Mouse (Mus musculus): ENCODE data around the gene Ppdpf. TPM values are rescaled to one million over a fixed set of nuclear protein-coding genes. Genes with fewer than 3 reads are reported as not detected.
A peak's percentile ranks its signal among the peaks of the same experiment; 100 is the strongest.

Ppdpf gene
- total and polyA plus RNA-seq, 2 experiments from 2014 or later, result 264 to 402 TPM

GRCm38 (mm10) chr2:181159091-181159514 is 27.9 kb upstream of the Ppdpf start:
- WGBS, result 34% methylated on average over 7 of the region's 7 CpGs
- Histone ChIP-seq H3K4me3 (ENCODE audit: low read depth, low read length) (no peak overlapping the region), H3K4me2 (ENCODE audit: low read depth) (peak overlapping the region; percentile 41), H3K9ac (peak overlapping the region; percentile 47), H3K36me3 (ENCODE audit: insufficient read depth) (no peaks in the 10 kb centered on the region), H3K9me3 (ENCODE audit: low read length) (no peaks in the 10 kb centered on the region), H3K4me1 (ENCODE audit: insufficient read depth) (peaks cover 48% of the 10 kb centered on the region), H3K27me3 (ENCODE audit: insufficient read depth, low read length) (no peaks in the 10 kb centered on the region), H3K27ac (ENCODE audit: low read depth, low read length) (peak overlapping the region; percentile 91)
- DNase-seq (peak; percentile 77), ATAC-seq (peak; percentile 56)
- no peak for TF ChIP-seq CTCF (IDR thresholded peaks at IDR 0.05; ENCODE audit: low read depth)

GRCm38 (mm10) chr2:181159771-181160170 is 27.3 kb upstream of the Ppdpf start:
- H3K4me2 ChIP-seq (ENCODE audit: low read depth), result peak overlapping the region; percentile 41
- DNase-seq (peak; percentile 88), ATAC-seq (peak; percentile 92)
- H3K27ac ChIP-seq (ENCODE audit: low read depth, low read length), result peak overlapping the region; percentile 91
- no peaks in the 10 kb centered on the region for H3K9me3 ChIP-seq (ENCODE audit: low read length)
- WGBS, result 0% methylated on average over 2 of the region's 2 CpGs
- H3K4me3 ChIP-seq (ENCODE audit: low read depth, low read length), result no peak overlapping the region
- H3K9ac ChIP-seq, result peak overlapping the region; percentile 47
- no peaks in the 10 kb centered on the region for H3K27me3 ChIP-seq (ENCODE audit: insufficient read depth, low read length)
- peaks cover 43% of the 10 kb centered on the region for H3K4me1 ChIP-seq (ENCODE audit: insufficient read depth)
- H3K36me3 ChIP-seq (ENCODE audit: insufficient read depth), result no peaks in the 10 kb centered on the region
- no peak for TF ChIP-seq CTCF (IDR thresholded peaks at IDR 0.05; ENCODE audit: low read depth)

GRCm38 (mm10) chr2:181160821-181161220 is 26.2 kb upstream of the Ppdpf start:
- Histone ChIP-seq H3K27ac (ENCODE audit: low read depth, low read length) (no peak overlapping the region), H3K4me2 (ENCODE audit: low read depth) (no peak overlapping the region), H3K9ac (no peak overlapping the region), H3K9me3 (ENCODE audit: low read length) (no peaks in the 10 kb centered on the region), H3K4me3 (ENCODE audit: low read depth, low read length) (no peak overlapping the region), H3K27me3 (ENCODE audit: insufficient read depth, low read length) (no peaks in the 10 kb centered on the region), H3K4me1 (ENCODE audit: insufficient read depth) (peaks cover 35% of the 10 kb centered on the region), H3K36me3 (ENCODE audit: insufficient read depth) (no peaks in the 10 kb centered on the region)
- DNase-seq, result no peak
- no peak for TF ChIP-seq CTCF (IDR thresholded peaks at IDR 0.05; ENCODE audit: low read depth)
- 54% methylated on average over 4 of the region's 4 CpGs for WGBS
- no peak for ATAC-seq

- H3K4me1 ChIP-seq (ENCODE audit: insufficient read depth), result no peaks in the 10 kb centered on the region
- H3K4me2 ChIP-seq (ENCODE audit: low read depth), result no peak overlapping the region
- H3K27ac ChIP-seq (ENCODE audit: low read depth, low read length), result no peak overlapping the region
- no peak for DNase-seq
- H3K9ac ChIP-seq, result no peak overlapping the region
- H3K36me3 ChIP-seq (ENCODE audit: insufficient read depth), result no peaks in the 10 kb centered on the region
- WGBS, result 76% methylated on average over 5 of the region's 5 CpGs
- H3K4me3 ChIP-seq (ENCODE audit: low read depth, low read length), result no peak overlapping the region
- H3K9me3 ChIP-seq (ENCODE audit: low read length), result no peaks in the 10 kb centered on the region
- no peak for ATAC-seq
- TF ChIP-seq CTCF (IDR thresholded peaks at IDR 0.05; ENCODE audit: low read depth), result no peak
- no peaks in the 10 kb centered on the region for H3K27me3 ChIP-seq (ENCODE audit: insufficient read depth, low read length)
These were observed 20.6 kb upstream of the Ppdpf start for GRCm38 (mm10) chr2:181166469-181166868.

- Histone ChIP-seq H3K9me3 (ENCODE audit: low read length) (no peaks in the 10 kb centered on the region), H3K4me2 (ENCODE audit: low read depth) (no peak overlapping the region), H3K4me1 (ENCODE audit: insufficient read depth) (no peaks in the 10 kb centered on the region), H3K4me3 (ENCODE audit: low read depth, low read length) (no peak overlapping the region), H3K27ac (ENCODE audit: low read depth, low read length) (no peak overlapping the region), H3K9ac (no peak overlapping the region), H3K36me3 (ENCODE audit: insufficient read depth) (no peaks in the 10 kb centered on the region), H3K27me3 (ENCODE audit: insufficient read depth, low read length) (no peaks in the 10 kb centered on the region)
- ATAC-seq (no peak), DNase-seq (no peak)
- WGBS, result 93% methylated on average over 3 of the region's 3 CpGs
- TF ChIP-seq CTCF (IDR thresholded peaks at IDR 0.05; ENCODE audit: low read depth), result no peak
These were observed 12.4 kb upstream of the Ppdpf start for GRCm38 (mm10) chr2:181174646-181175045.

- H3K4me3 ChIP-seq (ENCODE audit: low read depth, low read length), result no peak overlapping the region
- no peak for TF ChIP-seq CTCF (IDR thresholded peaks at IDR 0.05; ENCODE audit: low read depth)
- H3K27ac ChIP-seq (ENCODE audit: low read depth, low read length), result no peak overlapping the region
- H3K9me3 ChIP-seq (ENCODE audit: low read length), result no peaks in the 10 kb centered on the region
- H3K36me3 ChIP-seq (ENCODE audit: insufficient read depth), result no peaks in the 10 kb centered on the region
- WGBS, result 87% methylated on average over 3 of the region's 3 CpGs
- H3K27me3 ChIP-seq (ENCODE audit: insufficient read depth, low read length), result no peaks in the 10 kb centered on the region
- H3K9ac ChIP-seq, result no peak overlapping the region
- ATAC-seq, result no peak
- DNase-seq, result no peak
- no peak overlapping the region for H3K4me2 ChIP-seq (ENCODE audit: low read depth)
- H3K4me1 ChIP-seq (ENCODE audit: insufficient read depth), result no peaks in the 10 kb centered on the region
These were observed 9.0 kb upstream of the Ppdpf start for GRCm38 (mm10) chr2:181178015-181178414.

GRCm38 (mm10) chr2:181178471-181178870 is 8.6 kb upstream of the Ppdpf start:
- no peaks in the 10 kb centered on the region for H3K36me3 ChIP-seq (ENCODE audit: insufficient read depth)
- H3K9me3 ChIP-seq (ENCODE audit: low read length), result no peaks in the 10 kb centered on the region
- H3K27ac ChIP-seq (ENCODE audit: low read depth, low read length), result no peak overlapping the region
- no peaks in the 10 kb centered on the region for H3K27me3 ChIP-seq (ENCODE audit: insufficient read depth, low read length)
- no peak for DNase-seq
- H3K4me1 ChIP-seq (ENCODE audit: insufficient read depth), result no peaks in the 10 kb centered on the region
- no peak for ATAC-seq
- H3K4me2 ChIP-seq (ENCODE audit: low read depth), result no peak overlapping the region
- no peak overlapping the region for H3K4me3 ChIP-seq (ENCODE audit: low read depth, low read length)
- 87% methylated on average over 5 of the region's 5 CpGs for WGBS
- no peak for TF ChIP-seq CTCF (IDR thresholded peaks at IDR 0.05; ENCODE audit: low read depth)
- no peak overlapping the region for H3K9ac ChIP-seq

GRCm38 (mm10) chr2:181180898-181181297 is 6.1 kb upstream of the Ppdpf start:
- H3K4me3 ChIP-seq (ENCODE audit: low read depth, low read length), result no peak overlapping the region
- TF ChIP-seq CTCF (IDR thresholded peaks at IDR 0.05; ENCODE audit: low read depth), result no peak
- no peaks in the 10 kb centered on the region for H3K9me3 ChIP-seq (ENCODE audit: low read length)
- no peaks in the 10 kb centered on the region for H3K4me1 ChIP-seq (ENCODE audit: insufficient read depth)
- 76% methylated on average over 6 of the region's 6 CpGs for WGBS
- H3K27ac ChIP-seq (ENCODE audit: low read depth, low read length), result no peak overlapping the region
- H3K9ac ChIP-seq, result no peak overlapping the region
- no peak overlapping the region for H3K4me2 ChIP-seq (ENCODE audit: low read depth)
- no peak for DNase-seq
- no peaks in the 10 kb centered on the region for H3K27me3 ChIP-seq (ENCODE audit: insufficient read depth, low read length)
- ATAC-seq, result no peak
- H3K36me3 ChIP-seq (ENCODE audit: insufficient read depth), result no peaks in the 10 kb centered on the region

All from forebrain, postnatal 0 days (tissue).